Comparison of ENCODE assay signal across 15 mouse cellular contexts in the genomic region with DNA sequence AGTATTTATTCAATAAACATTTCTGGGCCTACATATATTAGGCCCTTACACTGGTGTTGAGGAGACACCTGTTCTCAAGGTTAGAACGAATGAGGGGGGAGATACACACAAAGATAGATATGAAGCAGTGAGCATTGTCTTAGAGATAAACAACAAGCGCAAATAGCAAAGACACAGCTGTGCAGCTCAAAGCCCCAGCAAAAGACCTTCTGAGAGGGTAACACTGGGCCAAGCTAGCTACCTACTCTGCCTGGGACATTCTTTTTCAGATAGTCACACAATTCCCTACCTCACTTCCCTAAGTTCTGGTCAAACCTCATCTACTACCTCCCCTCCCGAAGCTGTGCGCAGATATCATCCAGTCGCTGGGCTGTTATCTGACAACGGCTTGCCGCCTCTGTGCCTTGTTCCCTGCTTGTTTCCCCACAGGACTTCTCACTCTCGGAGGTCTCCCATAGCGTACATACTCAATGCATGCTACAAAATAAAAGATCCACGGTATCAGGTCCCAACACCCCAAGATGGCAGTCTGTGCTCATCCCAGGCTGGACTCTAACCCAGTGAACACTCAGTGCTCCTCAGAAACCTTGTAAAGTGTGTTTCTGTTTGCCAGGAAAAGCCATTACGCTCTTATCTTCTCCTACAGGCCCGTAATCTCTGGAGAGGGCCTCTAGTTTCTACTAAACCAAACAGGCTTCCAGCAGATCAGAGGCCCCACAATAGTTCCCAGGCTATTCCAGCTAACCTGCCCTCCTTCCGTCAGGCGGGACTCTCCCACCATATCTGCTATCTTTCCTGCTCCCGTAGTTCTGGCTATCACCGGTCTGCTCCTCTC. TPM values are rescaled to one million over a fixed set of nuclear protein-coding genes. Genes with fewer than 3 reads are reported as not detected.
A peak's percentile ranks its signal among the peaks of the same experiment; 100 is the strongest.
DNase-seq lines count a peak whose midpoint lies in the region; ATAC-seq and TF ChIP-seq lines count a peak whose summit lies in the region.
"Had no signal": no experiment of that assay in that cellular context is flagged by ENCODE, and none has a peak within 500 bp of the region (broad histone marks: within the 10 kb centered on the region; RNA-seq: fewer than 3 reads in every experiment).

No protein-coding gene starts in this region.

- no peak for TF ChIP-seq CTCF in liver, postnatal 0 days (IDR thresholded peaks at IDR 0.05; ENCODE audit: low read depth)

- H3K9ac ChIP-seq in forebrain, embryonic 16.5 days (replicated peaks; ENCODE audit: low read depth, low read length), result no peak overlapping the region
- H3K9ac ChIP-seq in liver, postnatal 0 days (replicated peaks), result peak overlapping the region; percentile 43
- no peak overlapping the region for H3K9ac ChIP-seq in hindbrain, embryonic 12.5 days
- H3K9ac ChIP-seq: forebrain, embryonic 13.5 days had no signal

- no peak for ATAC-seq in forebrain, embryonic 16.5 days
- ATAC-seq in liver, postnatal 0 days, result peak; percentile 48
- ATAC-seq in hindbrain, embryonic 12.5 days (ENCODE audit: low FRiP score), result no peak
- ATAC-seq in granulocyte monocyte progenitor cell, adult 5-6 weeks (replicated peaks; ENCODE audit: poor library complexity, severe bottlenecking), result no peak
- ATAC-seq: forebrain, embryonic 13.5 days had no signal

- H3K36me3 ChIP-seq in forebrain, embryonic 10.5 days (replicated peaks), result no peaks in the 10 kb centered on the region
- H3K36me3 ChIP-seq in forebrain, embryonic 16.5 days (ENCODE audit: control insufficient read depth, insufficient read depth), result no peaks in the 10 kb centered on the region
- H3K36me3 ChIP-seq in liver, postnatal 0 days (replicated peaks; ENCODE audit: insufficient read depth, low read length), result peaks cover 15% of the 10 kb centered on the region; the same call in 1 of the 2 replicates
- no peaks in the 10 kb centered on the region for H3K36me3 ChIP-seq in hindbrain, embryonic 12.5 days

- 0 out of 2 replicates have a peak overlapping the region, but pooled peaks have one; percentile 35 for H3K27ac ChIP-seq in forebrain, embryonic 10.5 days
- H3K27ac ChIP-seq in forebrain, embryonic 16.5 days (ENCODE audit: low read length), result no peak overlapping the region
- H3K27ac ChIP-seq in liver, postnatal 0 days (ENCODE audit: low read depth), result peak overlapping the region; percentile 86
- no peak overlapping the region for H3K27ac ChIP-seq in hindbrain, embryonic 12.5 days
- H3K27ac ChIP-seq: forebrain, embryonic 13.5 days had no signal

- peaks cover 14% of the 10 kb centered on the region for H3K4me1 ChIP-seq in forebrain, embryonic 10.5 days
- H3K4me1 ChIP-seq in forebrain, embryonic 16.5 days (replicated peaks; ENCODE audit: control insufficient read depth, insufficient read depth, low read length), result peaks cover 7% of the 10 kb centered on the region
- H3K4me1 ChIP-seq in liver, postnatal 0 days (ENCODE audit: insufficient read depth), result peaks cover 22% of the 10 kb centered on the region
- peaks cover 9% of the 10 kb centered on the region; the same call in 1 of the 2 replicates for H3K4me1 ChIP-seq in hindbrain, embryonic 12.5 days

- TF ChIP-seq EP300 in liver, postnatal 0 days (IDR thresholded peaks at IDR 0.05; ENCODE audit: low read depth), result peak; percentile 76

- H3K27me3 ChIP-seq in forebrain, embryonic 10.5 days (ENCODE audit: poor library complexity, severe bottlenecking), result no peaks in the 10 kb centered on the region
- H3K27me3 ChIP-seq in forebrain, embryonic 16.5 days (replicated peaks; ENCODE audit: control insufficient read depth, insufficient read depth, low read length), result no peaks in the 10 kb centered on the region
- no peaks in the 10 kb centered on the region for H3K27me3 ChIP-seq in liver, postnatal 0 days (ENCODE audit: insufficient read depth, low read length)
- H3K27me3 ChIP-seq in hindbrain, embryonic 12.5 days, result no peaks in the 10 kb centered on the region
- H3K27me3 ChIP-seq: forebrain, embryonic 13.5 days had no signal

- H3K4me2 ChIP-seq in forebrain, embryonic 16.5 days (ENCODE audit: low read length), result no peak overlapping the region
- H3K4me2 ChIP-seq in liver, postnatal 0 days (ENCODE audit: low read depth, low read length), result peak overlapping the region; percentile 73
- H3K4me2 ChIP-seq in hindbrain, embryonic 12.5 days (replicated peaks), result no peak overlapping the region
- H3K4me2 ChIP-seq: forebrain, embryonic 13.5 days had no signal

- WGBS in forebrain, embryonic 10.5 days, result 89% methylated on average over 16 of the region's 16 CpGs
- WGBS in forebrain, embryonic 16.5 days, result 88% methylated on average over 16 of the region's 16 CpGs
- 37% methylated on average over 16 of the region's 16 CpGs for WGBS in liver, postnatal 0 days (ENCODE audit: insufficient replicate concordance)
- WGBS in hindbrain, embryonic 12.5 days, result 89% methylated on average over 16 of the region's 16 CpGs

- no peak overlapping the region for H3K4me3 ChIP-seq in forebrain, embryonic 10.5 days
- no peak overlapping the region for H3K4me3 ChIP-seq in forebrain, embryonic 16.5 days (replicated peaks; ENCODE audit: low read length)
- H3K4me3 ChIP-seq in liver, postnatal 0 days (ENCODE audit: low read depth, low read length), result peak overlapping the region; percentile 32
- no peak overlapping the region for H3K4me3 ChIP-seq in hindbrain, embryonic 12.5 days
- H3K4me3 ChIP-seq: forebrain, embryonic 13.5 days; myocyte had no signal

- no peak for DNase-seq in forebrain, embryonic 10.5 days (ENCODE audit: extremely low spot score, low spot score)
- peak; percentile 48 for DNase-seq in spleen, adult 12 weeks (ENCODE audit: low spot score)
- DNase-seq in spleen, adult 18-20 months, result no peak
- DNase-seq in liver, postnatal 0 days, result no peak
- DNase-seq in neural tube, embryonic 10.5 days (ENCODE audit: extremely low spot score, low spot score), result no peak
- DNase-seq: adrenal gland, adult 2 months; cerebellum, adult 11-12 months; kidney, adult 9 months; layer of hippocampus, postnatal 36 days; retina, postnatal 1 day had no signal

- H3K9me3 ChIP-seq in forebrain, embryonic 10.5 days, result no peaks in the 10 kb centered on the region
- no peaks in the 10 kb centered on the region for H3K9me3 ChIP-seq in forebrain, embryonic 16.5 days (ENCODE audit: control insufficient read depth, low read length)
- no peaks in the 10 kb centered on the region for H3K9me3 ChIP-seq in liver, postnatal 0 days (ENCODE audit: low read length)
- H3K9me3 ChIP-seq in hindbrain, embryonic 12.5 days (replicated peaks), result no peaks in the 10 kb centered on the region
- H3K9me3 ChIP-seq: forebrain, embryonic 13.5 days had no signal

RNA-seq across cellular contexts. Expression of a gene that starts 3.4 kb away (rescaled TPM):
- 2.1 and 2.2 TPM in 2 replicates for polyA plus RNA-seq in forebrain, embryonic 10.5 days (2016; fragmentation: Nextera tagmentation; extraction: Ambion mirVana)
- 1.6 and 1.7 TPM in 2 replicates for polyA plus RNA-seq in forebrain, embryonic 16.5 days (2015; fragmentation: Nextera tagmentation; extraction: Ambion mirVana)
- 2.4 and 2.9 TPM in 2 replicates for polyA plus RNA-seq in liver, postnatal 0 days (2015; fragmentation: Nextera tagmentation; extraction: Ambion mirVana)
- 2.3 and 2.5 TPM in 2 replicates for polyA plus RNA-seq in hindbrain, embryonic 12.5 days (2016; fragmentation: Nextera tagmentation; extraction: Ambion mirVana)
- 1.7 and 4.6 TPM in 2 replicates for total RNA-seq in granulocyte monocyte progenitor cell, adult 5-6 weeks (2014; fragmentation: Nextera tagmentation)
- 0.82 and 1.3 TPM in 2 replicates for total RNA-seq in granulocyte monocyte progenitor cell, adult 5-6 weeks (2017)

RNA-seq across cellular contexts. Expression of a gene that starts 34.0 kb away (rescaled TPM):
- polyA plus RNA-seq in forebrain, embryonic 10.5 days (2016; fragmentation: Nextera tagmentation; extraction: Ambion mirVana), result 0.48 and 0.52 TPM in 2 replicates
- polyA plus RNA-seq in forebrain, embryonic 16.5 days (2015; fragmentation: Nextera tagmentation; extraction: Ambion mirVana), result 0.60 and 0.70 TPM in 2 replicates
- 0.04 and 0.07 TPM in 2 replicates for polyA plus RNA-seq in liver, postnatal 0 days (2015; fragmentation: Nextera tagmentation; extraction: Ambion mirVana)
- polyA plus RNA-seq in hindbrain, embryonic 12.5 days (2016; fragmentation: Nextera tagmentation; extraction: Ambion mirVana), result 0.44 and 0.94 TPM in 2 replicates
- total RNA-seq in granulocyte monocyte progenitor cell, adult 5-6 weeks (2014; fragmentation: Nextera tagmentation), result 1.3 TPM in 1 of 2 replicates, not detected in the other
- total RNA-seq in granulocyte monocyte progenitor cell, adult 5-6 weeks (2017), result not detected in 2 replicates

RNA-seq across cellular contexts. Expression of a gene that starts 38.4 kb away (rescaled TPM):
- 367 and 394 TPM in 2 replicates for polyA plus RNA-seq in forebrain, embryonic 10.5 days (2016; fragmentation: Nextera tagmentation; extraction: Ambion mirVana)
- 278 and 304 TPM in 2 replicates for polyA plus RNA-seq in forebrain, embryonic 16.5 days (2015; fragmentation: Nextera tagmentation; extraction: Ambion mirVana)
- 156 and 165 TPM in 2 replicates for polyA plus RNA-seq in liver, postnatal 0 days (2015; fragmentation: Nextera tagmentation; extraction: Ambion mirVana)
- polyA plus RNA-seq in hindbrain, embryonic 12.5 days (2016; fragmentation: Nextera tagmentation; extraction: Ambion mirVana), result 352 and 354 TPM in 2 replicates
- total RNA-seq in granulocyte monocyte progenitor cell, adult 5-6 weeks (2014; fragmentation: Nextera tagmentation), result 253 and 308 TPM in 2 replicates
- total RNA-seq in granulocyte monocyte progenitor cell, adult 5-6 weeks (2017), result 268 and 298 TPM in 2 replicates

Comparison
In these comparisons a context has a peak if more than half of its experiments do, and no peak if none do; other contexts are left out.
1. H3K27ac ChIP-seq: peak in forebrain, embryonic 10.5 days (single experiment) and liver, postnatal 0 days (single experiment); none in forebrain, embryonic 16.5 days (single experiment) and hindbrain, embryonic 12.5 days (single experiment).